Mouse (Mus musculus): ENCODE results near the gene Fam84b. TPM values are rescaled to one million over a fixed set of nuclear protein-coding genes. Genes with fewer than 3 reads are reported as not detected.
A peak's percentile ranks its signal among the peaks of the same experiment; 100 is the strongest.
"Not testable (repeated sequence)": the region's sequence is repeated elsewhere in the genome, so short reads cannot be mapped to it uniquely, and the experiment has no call there.

The Fam84b gene
- 10 to 100 TPM; 11.7 to 12.0 TPM for total RNA-seq (2021)
- long read RNA-seq, experiment 1, full-length matches to known transcripts, result 5 of 7 reads
- long read RNA-seq, experiment 1, partial matches to known transcripts, result 0 of 7 reads
- long read RNA-seq, experiment 1, other reads (novel, unspliced or antisense), result 2 of 7 reads
- long read RNA-seq, experiment 2, full-length matches to known transcripts, result 6 of 11 reads
- long read RNA-seq, experiment 2, partial matches to known transcripts, result 0 of 11 reads
- long read RNA-seq, experiment 2, other reads (novel, unspliced or antisense), result 5 of 11 reads

DNA sequence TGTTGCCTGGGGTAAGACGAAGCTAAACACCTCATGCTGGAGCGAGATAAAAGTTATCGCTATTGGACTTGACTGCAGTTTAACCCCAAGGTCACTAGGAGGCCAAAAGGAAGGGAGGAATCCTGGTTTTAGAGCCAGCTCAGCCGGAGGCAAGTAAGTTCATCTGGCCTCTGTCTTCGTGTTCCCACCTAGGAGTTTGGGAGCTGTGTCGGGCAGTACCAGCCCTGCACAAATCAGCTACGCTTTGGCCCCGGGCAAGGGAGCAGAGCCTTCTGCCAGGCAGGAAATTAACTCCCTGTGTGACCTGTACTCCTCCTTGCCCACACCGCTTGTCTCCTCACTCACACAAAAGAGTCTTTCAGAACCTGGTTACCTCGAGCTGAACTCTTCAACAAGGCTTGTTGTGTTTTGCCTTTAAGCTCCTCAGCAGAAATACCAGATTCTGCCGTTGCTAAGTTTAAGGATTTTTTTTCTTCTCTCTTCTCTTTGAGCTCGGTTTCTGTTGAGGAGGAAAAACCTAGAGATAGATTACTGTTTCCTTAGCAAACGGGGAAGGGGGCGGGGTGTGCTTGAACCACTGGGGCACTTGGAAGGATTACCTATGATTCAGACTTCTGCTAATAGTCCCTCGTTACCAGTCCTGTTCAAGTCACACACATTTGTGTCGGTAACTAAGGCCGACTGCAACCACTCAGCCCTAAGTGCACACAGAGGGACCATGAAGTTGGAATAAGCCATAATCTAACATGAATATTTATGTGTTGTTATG lies at the start of gene Fam84b:
Gene Fam84b (minus strand): TSS at position 548 of the 769 bp plus-strand sequence.
- intact Hi-C loops (cut with DNase I), result no loop called here
- no peak for DNase-seq (ENCODE audit: low spot score in 2 of 2)

GRCm38 (mm10) chr15:60898187-60898965 lies 44.8 kb upstream of the Fam84b start:
- intact Hi-C loops (cut with DNase I), result no loop called here
- DNase-seq (ENCODE audit: low spot score in 2 of 2), result no peak

DNA sequence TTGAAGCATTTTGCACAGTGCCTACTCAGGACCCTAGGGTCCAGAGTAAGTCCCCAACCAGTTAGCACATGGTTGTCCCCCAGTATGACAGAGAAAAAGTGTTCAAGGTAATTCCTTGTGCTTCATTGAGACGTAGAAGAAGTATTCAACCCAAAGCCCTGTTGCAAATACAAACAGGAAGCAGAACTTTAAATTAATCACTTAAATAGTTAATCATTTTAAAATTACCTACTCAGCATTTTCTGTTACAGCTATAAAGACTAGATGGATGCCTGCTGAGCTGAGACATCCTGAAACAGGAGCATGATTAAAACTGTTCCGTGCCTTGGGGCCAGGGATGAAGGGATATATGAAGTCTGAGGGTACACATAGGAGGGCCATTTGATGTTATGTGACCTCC lies 42.5 kb upstream of the Fam84b start:
- DNase-seq (ENCODE audit: low spot score in 2 of 2), result no peak
- intact Hi-C loops (cut with DNase I), result no loop called here

DNA sequence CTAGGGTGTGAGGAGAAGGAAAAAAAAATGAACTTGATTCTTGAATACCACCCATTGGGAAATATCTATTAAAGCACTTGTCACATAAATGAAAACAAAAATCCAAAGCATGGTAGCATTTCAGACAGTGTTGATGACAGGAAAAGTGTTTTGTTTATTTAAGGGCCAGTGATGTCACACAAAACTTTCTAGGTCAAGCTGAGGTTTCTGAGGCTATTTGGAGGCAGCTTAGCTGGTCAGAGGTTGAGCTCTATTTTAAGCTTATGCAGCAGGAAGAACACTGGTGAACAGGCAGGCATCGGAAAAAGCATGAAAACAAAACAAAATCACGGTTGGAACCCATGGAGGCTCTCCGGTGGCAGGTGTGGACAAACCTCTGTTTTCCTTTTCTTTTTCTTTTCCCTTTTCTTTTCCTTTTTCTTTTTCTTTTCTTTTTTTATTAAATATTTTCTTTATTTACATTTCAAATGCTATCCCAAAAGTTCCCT lies 39.4 kb upstream of the Fam84b start:
- intact Hi-C loops (cut with DNase I), result no loop called here

DNA sequence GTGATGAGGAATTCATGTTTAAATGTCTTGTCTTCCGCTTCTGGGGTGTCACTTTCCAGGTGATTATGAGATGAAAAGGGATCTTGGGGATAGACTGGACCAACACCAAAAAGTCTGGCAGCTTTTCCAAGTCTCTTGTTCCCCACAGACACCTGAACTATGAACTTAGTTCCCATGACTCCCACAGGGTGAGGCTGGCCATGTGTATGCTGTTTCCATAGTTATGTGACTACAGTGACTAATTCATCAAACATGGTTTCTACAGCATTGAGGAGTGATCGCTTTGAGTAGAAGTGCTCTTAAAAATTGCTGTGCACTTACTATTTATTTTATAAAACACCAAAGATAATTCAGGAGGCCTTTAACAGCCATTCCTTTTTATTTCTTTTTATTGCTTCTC lies 35.1 kb upstream of the Fam84b start:
- no peak for DNase-seq (ENCODE audit: low spot score in 2 of 2)
- intact Hi-C loops (cut with DNase I), result no loop called here

More for the DNA sequence above, 39.4 kb upstream of the Fam84b start:
- no peak for DNase-seq (ENCODE audit: low spot score in 2 of 2)

DNA sequence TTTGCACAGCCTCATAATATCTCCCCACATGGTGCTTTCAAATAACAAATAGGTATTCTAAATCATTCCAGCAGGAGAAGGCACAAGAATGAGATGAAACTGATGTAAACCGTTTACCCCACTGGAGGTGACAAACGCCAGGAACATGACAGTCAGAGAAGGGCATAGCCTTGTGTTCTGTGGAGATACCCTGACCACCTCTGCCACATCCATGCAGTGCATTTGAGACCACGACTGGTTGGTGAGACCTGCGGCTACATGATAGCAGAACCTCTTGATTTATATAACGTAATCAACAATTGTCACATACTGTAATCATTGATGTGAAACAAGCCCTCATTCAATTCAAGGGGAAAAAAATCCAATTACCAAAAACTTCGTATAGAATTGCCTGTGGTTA lies 22.1 kb upstream of the Fam84b start:
- DNase-seq (ENCODE audit: low spot score in 2 of 2), result no peak
- intact Hi-C loops (cut with DNase I), result no loop called here

- intact Hi-C loops (cut with DNase I), result no loop called here
- no peak for DNase-seq (ENCODE audit: low spot score in 2 of 2)
These were observed 8.8 kb upstream of the Fam84b start for GRCm38 (mm10) chr15:60862417-60862816.

DNA sequence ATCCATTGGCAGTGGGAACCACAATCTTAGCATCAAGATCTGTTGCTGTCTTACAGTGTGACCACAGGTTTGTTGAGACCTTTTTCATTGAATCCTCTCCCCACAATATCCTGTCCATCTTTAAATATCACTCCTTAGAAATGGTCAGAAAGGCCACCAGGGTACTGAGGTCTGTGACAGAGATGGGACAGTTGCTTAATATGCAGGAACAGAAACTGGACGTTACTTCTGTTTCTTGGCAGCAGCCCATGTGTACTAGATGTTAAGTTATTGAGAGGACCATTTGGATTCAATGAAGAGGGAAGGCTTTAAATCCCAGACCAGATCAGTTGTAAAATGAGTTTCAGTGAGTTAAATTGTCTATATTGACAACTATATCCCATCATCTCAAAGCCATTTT lies 1.5 kb upstream of the Fam84b start:
- DNase-seq (ENCODE audit: low spot score in 2 of 2), result no peak
- intact Hi-C loops (cut with DNase I), result no loop called here

DNA sequence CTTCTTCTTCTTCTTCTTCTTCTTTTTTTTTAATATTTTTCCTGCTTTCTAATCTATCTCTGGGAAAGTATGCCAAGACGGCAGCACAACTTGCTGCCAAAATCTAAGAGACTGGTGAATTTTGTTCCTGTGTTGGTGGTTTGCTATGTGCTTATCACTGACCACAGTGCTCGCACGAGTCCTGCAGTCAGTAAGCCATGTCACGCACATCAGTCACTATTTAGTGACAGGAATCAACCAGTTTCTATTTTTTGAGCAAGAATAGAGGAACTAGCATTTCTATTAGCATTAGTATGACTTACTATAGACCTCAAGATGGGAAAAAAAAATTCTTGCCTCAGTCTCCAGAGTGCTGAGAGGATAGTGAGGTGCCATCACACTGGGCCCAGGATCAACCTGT lies 573 bp upstream of the Fam84b start:
- DNase-seq (ENCODE audit: low spot score in 2 of 2), result no peak
- intact Hi-C loops (cut with DNase I), result no loop called here

- DNase-seq (ENCODE audit: low spot score in 2 of 2), result peak; percentile 18 to 60
These were observed 4.9 kb downstream of the Fam84b start for GRCm38 (mm10) chr15:60848630-60849029.

DNA sequence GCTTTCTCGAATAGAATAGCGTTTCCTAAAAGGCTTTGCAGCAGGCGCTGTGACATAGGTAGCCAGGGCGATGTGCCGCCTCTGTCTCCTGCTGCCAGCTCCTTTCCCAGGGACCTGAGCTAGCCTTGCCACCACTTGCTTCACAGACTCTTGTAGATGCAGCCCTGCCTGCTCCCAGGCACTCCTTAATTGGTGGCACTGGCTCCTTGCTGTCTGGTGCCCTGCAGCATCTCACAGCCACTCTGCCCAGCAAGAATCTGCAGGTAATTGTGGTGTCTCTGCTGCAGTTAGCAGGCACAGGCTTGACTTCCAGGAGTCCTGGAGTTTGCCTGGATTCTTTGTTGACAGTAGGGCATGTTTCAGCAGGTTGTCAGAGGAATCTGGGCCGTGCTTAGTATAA lies 7.3 kb downstream of the Fam84b start:
- no peak for DNase-seq (ENCODE audit: low spot score in 2 of 2)
- intact Hi-C loops (cut with DNase I), result no loop called here

More at GRCm38 (mm10) chr15:60848630-60849029, 4.9 kb downstream of the Fam84b start:
- intact Hi-C loops (cut with DNase I), result no loop called here

DNA sequence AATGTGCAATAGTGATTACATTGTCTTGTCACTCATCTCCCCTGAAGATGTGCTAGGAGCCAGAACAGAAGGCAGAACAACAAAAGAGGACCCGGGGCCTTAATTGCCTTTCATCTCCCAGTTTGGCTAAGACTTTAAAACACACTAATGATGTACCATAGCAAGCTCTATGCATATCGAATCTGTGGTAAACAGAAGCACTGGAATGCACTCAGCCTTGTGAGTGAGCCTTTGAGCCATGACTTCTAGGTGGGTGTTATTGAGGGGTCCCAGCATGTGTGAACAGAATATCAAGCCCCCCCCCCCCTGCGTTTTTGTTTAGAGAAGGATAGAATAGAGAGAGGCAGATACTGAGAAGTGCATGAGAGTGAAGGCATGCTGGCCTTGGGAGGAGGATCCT lies 7.7 kb downstream of the Fam84b start:
- intact Hi-C loops (cut with DNase I), result no loop called here
- no peak for DNase-seq (ENCODE audit: low spot score in 2 of 2)

GRCm38 (mm10) chr15:60841785-60842184 lies 11.8 kb downstream of the Fam84b start:
- intact Hi-C loops (cut with DNase I), result no loop called here

GRCm38 (mm10) chr15:60841312-60841711 lies 12.3 kb downstream of the Fam84b start:
- intact Hi-C loops (cut with DNase I), result not testable (repeated sequence)

More at GRCm38 (mm10) chr15:60841785-60842184, 11.8 kb downstream of the Fam84b start:
- no peak for DNase-seq (ENCODE audit: low spot score in 2 of 2)

DNA sequence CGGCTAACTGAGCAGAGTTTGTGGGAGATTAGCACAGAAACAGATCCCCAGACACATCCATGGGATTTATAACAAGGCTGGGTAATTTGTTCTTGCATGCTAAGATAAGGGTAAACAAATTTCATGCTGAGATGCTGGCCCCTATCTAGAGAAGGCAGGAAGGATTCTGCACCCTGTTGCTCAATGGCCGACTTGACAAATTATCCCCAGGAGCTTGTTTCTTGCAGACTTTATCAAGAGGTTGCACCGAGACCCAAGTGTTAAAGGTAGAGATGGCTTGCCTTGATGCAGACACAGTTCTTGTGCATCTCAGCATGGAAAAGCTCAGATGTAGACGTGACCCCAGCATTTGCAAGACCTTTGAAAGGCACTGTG lies 13.3 kb downstream of the Fam84b start:
- DNase-seq (ENCODE audit: low spot score in 2 of 2), result no peak
- intact Hi-C loops (cut with DNase I), result no loop called here

More at GRCm38 (mm10) chr15:60841312-60841711, 12.3 kb downstream of the Fam84b start:
- not testable (repeated sequence) for DNase-seq (ENCODE audit: low spot score in 2 of 2)

- intact Hi-C loops (cut with DNase I), result no loop called here
- DNase-seq (ENCODE audit: low spot score in 2 of 2), result no peak
These were observed 13.9 kb downstream of the Fam84b start for GRCm38 (mm10) chr15:60839539-60840295.

DNA sequence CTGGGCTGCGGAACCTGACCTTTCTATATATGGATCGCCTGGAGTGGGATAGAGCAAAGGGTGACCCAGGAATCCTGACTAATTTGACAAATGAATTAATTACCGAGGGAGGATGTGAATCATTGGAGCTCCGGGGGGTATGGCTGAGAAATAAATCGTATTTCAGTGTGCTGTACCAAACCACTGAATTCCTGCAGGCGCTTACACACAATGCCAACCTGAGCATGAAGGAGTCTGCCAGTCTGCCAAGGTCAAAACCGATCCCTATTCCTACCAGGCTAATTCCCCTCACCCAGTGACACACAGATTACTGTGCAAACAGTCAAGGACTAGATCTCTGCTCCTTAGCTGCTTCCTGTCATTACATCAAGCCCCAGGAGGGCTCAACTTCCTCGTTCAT lies 15.4 kb downstream of the Fam84b start:
- intact Hi-C loops (cut with DNase I), result no loop called here
- DNase-seq (ENCODE audit: low spot score in 2 of 2), result no peak

DNA sequence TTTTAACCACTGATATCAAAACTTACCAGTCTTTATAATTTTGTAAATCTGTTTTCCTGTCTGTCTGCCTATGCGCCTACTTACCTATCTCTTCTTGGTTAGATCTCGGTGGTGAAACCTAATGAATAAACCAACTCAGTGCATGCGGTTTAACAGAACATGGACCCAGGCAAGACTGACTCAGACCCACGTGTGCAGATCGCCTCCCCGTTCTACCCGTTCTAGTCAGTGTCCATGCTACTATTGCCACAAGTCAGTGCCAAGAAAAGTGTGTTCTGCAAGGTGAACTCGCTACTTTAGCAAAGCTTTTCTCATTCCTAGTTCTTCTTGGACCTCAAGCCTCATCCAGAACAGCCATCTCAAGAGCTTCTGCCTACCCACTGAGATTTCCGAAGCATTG lies 15.9 kb downstream of the Fam84b start:
- no peak for DNase-seq (ENCODE audit: low spot score in 2 of 2)
- intact Hi-C loops (cut with DNase I), result no loop called here

DNA sequence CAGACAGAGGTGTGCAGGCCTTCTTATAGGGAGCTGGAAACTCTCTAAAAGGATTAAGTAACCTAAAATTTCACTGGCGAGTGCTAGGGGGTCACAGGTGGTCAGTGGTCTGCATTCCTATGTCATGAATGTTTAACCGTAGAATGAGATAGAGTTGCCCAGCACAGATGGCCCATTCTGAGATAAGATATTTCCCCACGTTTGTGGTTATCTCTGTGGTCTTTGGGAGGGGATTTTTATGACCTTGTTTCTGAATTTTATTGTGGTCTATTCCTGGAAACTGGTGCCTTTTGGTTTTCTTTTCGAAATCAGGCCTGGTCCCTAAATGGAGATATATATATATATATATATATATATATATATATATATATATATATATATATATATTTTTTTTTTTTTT lies 17.3 kb downstream of the Fam84b start:
- intact Hi-C loops (cut with DNase I), result no loop called here
- DNase-seq (ENCODE audit: low spot score in 2 of 2), result no peak
